Mouse (Mus musculus) thymus, postnatal 4 days (tissue): ENCODE measurements around the gene Sfrp2.

ENCODE experiments used
- DNase-seq: peaks from one replicate; pipeline ENCODE4 v3.0.0; 2021

Sfrp2 gene

GRCm38 (mm10) chr3:83773281-83773680, 7.2 kb downstream of the Sfrp2 start:
- no peak for DNase-seq

GRCm38 (mm10) chr3:83775403-83775802, 9.3 kb downstream of the Sfrp2 start:
- DNase-seq: no peak

- DNase-seq: no peak
Measured at GRCm38 (mm10) chr3:83781460-83782222, 15.5 kb downstream of the Sfrp2 start.

- no peak for DNase-seq
Measured at GRCm38 (mm10) chr3:83783716-83784469, 17.8 kb downstream of the Sfrp2 start.

- no peak for DNase-seq
Measured at GRCm38 (mm10) chr3:83784726-83785125, 18.6 kb downstream of the Sfrp2 start.

GRCm38 (mm10) chr3:83787086-83787485, 21.0 kb downstream of the Sfrp2 start:
- no peak for DNase-seq

- DNase-seq: no peak
Measured at GRCm38 (mm10) chr3:83787776-83788305, 21.7 kb downstream of the Sfrp2 start.

- peak; percentile 31 for DNase-seq
Measured at GRCm38 (mm10) chr3:83789651-83790451, 23.7 kb downstream of the Sfrp2 start.

- DNase-seq: no peak
Measured at GRCm38 (mm10) chr3:83791444-83791843, 25.3 kb downstream of the Sfrp2 start.

GRCm38 (mm10) chr3:83797098-83797497, 31.0 kb downstream of the Sfrp2 start:
- DNase-seq: no peak

- peak; percentile 70 for DNase-seq
Measured at GRCm38 (mm10) chr3:83797828-83798227, 31.7 kb downstream of the Sfrp2 start.

- DNase-seq: no peak
Measured at GRCm38 (mm10) chr3:83799486-83799885, 33.4 kb downstream of the Sfrp2 start.

- DNase-seq: peak; percentile 26
Measured at GRCm38 (mm10) chr3:83801649-83802155, 35.6 kb downstream of the Sfrp2 start.

GRCm38 (mm10) chr3:83808483-83808882, 42.4 kb downstream of the Sfrp2 start:
- DNase-seq: no peak

GRCm38 (mm10) chr3:83811987-83812386, 45.9 kb downstream of the Sfrp2 start:
- no peak for DNase-seq

- no peak for DNase-seq
Measured at GRCm38 (mm10) chr3:83812863-83813262, 46.7 kb downstream of the Sfrp2 start.

GRCm38 (mm10) chr3:83816372-83816925, 50.3 kb downstream of the Sfrp2 start:
- no peak for DNase-seq

GRCm38 (mm10) chr3:83823774-83824173, 57.7 kb downstream of the Sfrp2 start:
- DNase-seq: no peak
